Mouse (Mus musculus): ENCODE measurements around the gene Tmem120b.
"Not testable (repeated sequence)": the region's sequence is repeated elsewhere in the genome, so short reads cannot be mapped to it uniquely, and the experiment has no call there.

Tmem120b gene

DNA sequence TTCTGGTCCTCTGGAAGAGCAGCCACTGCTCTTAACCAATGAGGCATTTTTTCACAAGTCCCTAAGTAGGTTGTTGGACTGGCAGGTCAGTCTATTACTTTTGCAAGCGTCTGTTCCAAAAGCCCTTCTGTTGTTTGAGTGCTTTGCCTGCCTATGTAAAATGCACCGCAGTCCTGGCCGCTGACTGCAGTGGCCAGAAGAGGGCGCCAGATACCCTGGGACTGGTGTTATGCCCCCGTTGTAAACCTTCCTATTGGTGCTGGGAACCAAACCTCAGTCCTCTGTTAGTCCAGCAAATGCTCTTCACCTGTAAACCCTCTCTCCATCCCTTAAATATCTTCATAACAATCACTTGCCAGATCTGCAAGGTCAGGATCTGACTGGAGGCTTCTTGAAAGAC lies 16.5 kb upstream of the Tmem120b start:
- DNase-seq (ENCODE audit: low spot score in 2 of 2) = no peak

DNA sequence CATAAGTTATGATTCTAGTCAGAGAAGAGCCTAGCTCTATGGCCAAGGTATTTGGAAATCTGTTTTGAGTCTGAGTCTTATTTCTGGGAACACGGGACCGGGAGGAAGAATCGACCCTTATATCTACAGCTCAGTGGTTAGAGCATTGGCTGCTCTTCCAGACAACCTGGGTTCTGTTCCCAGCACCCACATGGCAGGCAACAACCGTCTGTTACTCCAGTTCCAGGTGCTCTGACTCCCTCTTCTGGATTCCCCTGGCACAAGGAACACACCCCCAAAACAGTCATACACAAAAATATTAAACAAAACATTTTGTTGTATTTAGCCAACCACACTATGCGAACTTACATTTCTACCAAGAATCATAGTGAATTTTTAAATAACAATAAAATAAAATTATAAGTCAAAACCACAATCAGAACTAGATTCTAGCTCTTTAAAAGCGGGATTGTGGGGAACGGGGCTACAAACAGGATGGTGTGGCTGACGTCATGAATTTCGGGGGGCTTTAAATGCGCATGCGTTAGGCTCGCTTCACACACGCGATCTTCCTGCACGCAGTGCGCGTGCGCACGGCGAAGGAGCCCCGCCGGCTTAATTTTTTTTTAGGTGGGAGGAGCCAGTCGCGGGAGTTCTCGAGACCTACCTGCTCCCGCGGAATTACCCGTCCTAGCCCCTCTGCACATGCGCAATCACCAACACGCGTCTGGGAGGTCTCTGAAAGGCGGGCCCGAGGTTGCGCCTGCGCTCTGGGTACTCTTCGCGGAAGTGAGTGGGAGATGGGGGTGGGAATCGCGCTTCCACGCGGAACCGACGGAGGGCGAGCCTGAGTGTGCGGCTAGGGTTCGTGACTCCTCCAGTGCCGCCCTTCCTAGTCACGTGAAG lies 10.6 kb upstream of the Tmem120b start:
- DNase-seq (ENCODE audit: low spot score in 2 of 2) = peak; percentile 98 to 99

DNA sequence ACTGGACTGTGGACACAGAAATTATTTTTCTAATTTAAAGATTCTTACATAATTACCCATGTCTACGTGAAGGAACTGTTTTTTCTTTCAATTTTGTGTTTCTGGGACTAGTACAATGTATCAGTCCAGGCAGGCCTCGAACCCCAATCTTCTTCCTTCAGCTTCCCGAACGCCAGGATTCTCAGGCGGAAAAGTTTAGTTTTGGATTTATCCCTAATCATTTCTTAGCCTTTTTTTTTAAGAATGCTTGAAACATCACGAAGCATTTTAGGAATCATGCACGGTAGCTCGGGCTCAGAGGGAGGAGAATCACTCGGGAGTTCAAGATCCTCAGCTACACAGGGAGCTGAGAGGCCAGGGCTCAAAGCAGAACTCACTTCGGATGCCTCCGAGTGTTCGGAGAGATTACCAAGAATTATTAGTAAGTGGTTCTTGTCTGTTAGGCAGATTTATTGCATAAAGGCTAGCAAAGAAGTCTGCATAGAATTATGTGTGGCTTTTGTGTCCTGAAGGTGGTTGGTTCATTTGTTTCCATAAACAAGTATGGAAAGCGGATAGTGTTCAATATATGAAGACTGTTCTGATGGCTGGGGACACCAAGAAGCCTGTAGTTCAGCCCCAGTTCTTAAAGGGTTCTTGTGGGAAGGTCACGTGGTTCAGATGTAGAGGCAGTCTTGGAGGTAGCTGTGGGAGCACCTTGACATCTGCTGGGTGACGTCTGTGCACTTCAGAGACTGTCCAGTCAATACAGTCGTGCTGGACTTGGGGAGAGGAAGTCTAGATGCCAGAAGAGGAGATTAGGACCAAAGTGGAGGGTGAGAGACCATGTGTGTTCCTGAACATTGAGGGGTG lies 9.7 kb upstream of the Tmem120b start:
- no peak for DNase-seq (ENCODE audit: low spot score in 2 of 2)

DNA sequence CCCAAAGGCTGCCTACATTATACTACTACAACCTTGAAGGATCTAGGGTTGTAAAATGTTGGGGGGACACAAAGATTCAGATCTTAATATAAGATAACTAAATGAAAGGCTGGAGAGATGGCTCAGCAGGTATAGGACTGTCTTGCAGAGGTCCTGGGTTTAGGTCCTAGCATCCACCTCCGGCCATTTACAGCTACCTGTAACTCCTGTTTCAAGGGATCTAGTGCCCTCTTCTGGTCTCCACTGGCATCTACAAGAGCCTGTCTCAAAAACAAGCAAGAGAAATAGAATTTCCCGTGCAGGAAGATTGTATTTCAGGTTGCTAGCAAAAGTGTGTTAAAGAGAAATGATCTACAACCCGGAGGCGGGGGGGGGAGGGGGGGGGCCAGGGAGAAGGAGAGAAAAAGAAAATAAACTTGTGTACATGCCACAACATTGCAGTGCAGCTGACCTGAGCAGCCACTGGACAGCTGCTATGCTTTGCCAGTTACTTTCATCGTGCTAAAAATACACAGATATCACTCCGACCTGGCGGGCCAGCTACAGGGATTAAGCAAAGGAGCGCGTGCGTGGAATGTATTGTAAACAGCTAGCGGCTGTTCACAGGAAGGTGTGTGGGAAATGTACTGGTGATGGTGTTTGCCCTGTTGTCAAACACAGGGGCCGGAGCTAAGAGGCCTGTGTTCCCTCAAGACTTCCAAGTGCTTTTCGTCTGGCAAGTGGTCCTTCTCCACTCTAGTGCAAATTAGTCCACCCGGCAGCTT lies 8.3 kb upstream of the Tmem120b start:
- DNase-seq (ENCODE audit: low spot score in 2 of 2) = no peak

DNA sequence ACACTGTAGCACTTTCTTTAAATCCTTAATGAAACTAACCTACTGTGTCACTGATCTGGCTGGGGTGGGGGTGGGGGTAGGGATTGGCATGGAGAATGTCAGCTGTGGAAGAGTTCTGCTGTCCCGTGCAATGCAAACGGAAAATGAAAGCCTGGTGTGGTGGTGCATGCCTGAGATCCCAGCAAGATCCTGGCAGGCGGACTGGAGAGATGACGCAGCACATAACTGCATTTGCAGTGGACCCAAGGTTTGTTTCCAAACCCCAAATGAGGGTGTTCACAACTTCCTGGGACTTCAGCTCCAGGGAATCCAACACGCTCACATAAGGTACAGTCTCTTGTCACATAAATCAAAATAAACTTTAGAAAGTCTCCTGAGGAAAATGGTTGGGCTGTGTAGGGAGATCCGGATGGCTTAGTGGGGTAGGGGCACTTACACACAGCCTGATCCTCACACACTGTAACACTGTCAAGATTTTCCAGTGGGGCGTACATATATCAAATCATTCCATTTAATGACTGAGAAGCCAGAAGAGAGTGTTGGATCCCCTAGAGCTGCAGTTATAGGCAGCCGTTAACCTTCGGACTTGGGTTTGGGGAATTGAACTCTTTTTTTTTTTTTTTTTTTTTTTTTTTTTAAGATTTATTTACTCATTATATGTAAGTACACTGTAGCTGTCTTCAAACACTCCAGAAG lies 7.4 kb upstream of the Tmem120b start:
- no peak for DNase-seq (ENCODE audit: low spot score in 2 of 2)

DNA sequence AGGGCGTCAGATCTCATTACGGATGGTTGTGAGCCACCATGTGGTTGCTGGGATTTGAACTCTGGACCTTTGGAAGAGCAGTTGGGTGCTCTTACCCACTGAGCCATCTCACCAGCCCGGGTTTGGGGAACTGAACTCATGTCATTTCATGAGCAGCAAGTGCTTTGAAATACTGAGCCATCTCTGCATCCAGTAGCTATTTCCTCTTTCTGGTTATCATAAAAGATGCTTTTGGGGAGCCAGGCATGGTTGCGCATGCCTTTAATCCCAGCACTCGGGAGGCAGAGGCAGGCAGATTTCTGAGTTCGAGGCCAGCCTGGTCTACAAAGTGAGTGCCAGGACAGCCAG lies 6.8 kb upstream of the Tmem120b start:
- DNase-seq (ENCODE audit: low spot score in 2 of 2) = not testable (repeated sequence)

DNA sequence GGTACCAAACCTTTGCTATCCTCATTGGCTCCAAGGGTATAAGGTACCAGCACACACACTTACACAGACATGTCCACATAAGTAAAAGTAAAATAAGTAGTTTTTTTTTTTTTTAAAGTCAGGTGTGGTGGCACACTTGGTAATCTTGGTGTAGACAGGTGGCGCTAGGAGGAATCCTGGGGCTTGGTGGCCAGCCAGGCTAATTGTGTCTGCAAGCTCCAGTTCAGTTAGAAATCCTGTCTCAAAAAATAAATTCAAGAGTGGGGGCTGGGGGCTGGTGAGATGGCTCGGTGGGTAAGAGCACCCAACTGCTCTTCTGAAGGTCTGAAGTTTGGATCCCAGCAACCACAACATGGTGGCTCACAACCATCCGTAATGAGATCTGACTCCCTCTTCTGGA lies 5.1 kb upstream of the Tmem120b start:
- no peak for DNase-seq (ENCODE audit: low spot score in 2 of 2)

DNA sequence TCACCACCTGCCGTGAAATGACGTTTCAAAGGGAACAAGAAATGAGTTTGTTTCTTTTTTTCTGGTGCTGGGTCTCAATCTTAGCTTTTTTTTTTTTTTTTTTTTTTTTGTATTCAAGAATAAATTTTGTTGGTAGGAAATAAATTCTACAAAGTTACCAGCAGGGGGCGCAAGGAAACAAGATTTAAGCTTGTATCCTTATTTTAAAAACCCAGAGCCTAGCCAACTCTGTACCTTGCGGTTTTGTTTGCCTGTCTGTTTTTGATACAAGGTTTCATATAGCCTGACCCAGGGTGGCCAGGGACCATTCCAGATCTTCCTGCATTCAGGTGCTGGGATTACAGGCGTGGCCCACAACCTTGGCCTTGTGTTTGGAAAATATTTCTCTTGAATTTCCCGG lies 4.0 kb upstream of the Tmem120b start:
- no peak for DNase-seq (ENCODE audit: low spot score in 2 of 2)

DNA sequence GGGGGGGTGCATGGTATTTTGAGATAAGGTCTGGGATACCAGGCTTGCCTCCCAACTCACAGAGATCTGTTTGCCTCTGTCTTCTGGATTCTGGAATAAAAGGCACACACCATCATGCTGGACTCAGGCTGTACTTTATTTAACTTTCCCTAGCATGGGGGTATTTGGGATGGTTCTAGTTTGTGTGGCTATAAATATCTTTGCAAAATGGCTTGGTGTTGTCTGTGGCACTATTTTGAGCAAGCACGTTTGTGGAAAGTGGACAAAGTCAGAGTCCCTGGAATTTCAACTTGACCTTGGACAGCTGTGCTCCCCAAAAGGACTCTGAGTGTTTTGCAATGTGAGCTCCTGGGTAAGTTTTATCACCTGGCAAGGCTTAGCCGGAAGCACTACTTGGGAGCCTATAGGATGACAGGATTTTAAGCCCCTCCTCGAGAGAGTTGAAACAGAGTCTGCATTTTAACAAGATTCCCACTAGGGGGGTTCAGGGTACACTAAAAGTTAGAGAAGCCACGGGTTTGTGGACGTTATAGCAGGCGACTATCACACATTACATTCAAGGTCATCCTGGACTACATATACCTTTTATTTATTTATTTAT lies 720 bp upstream of the Tmem120b start:
- no peak for DNase-seq (ENCODE audit: low spot score in 2 of 2)

DNA sequence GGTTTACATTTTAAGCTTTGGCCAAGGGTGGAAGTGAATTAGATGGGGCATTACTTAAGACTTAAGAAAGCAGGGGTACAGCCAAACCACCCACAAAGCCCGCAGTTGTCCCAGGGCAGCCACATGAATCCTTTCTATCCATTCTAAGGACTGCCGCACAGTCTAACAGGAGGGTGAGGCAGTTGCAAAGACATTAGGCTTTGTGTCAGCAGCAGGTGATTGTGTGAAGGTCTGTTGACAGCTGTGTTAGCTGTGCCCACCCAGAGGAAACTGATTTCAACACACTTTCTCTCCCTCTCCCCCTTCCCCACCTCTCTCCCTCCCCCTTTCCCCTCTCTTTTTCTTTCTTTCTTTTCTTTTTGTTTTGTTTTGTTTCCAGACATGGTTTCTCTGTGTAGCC lies 499 bp downstream of the Tmem120b start:
- DNase-seq (ENCODE audit: low spot score in 2 of 2) = no peak

DNA sequence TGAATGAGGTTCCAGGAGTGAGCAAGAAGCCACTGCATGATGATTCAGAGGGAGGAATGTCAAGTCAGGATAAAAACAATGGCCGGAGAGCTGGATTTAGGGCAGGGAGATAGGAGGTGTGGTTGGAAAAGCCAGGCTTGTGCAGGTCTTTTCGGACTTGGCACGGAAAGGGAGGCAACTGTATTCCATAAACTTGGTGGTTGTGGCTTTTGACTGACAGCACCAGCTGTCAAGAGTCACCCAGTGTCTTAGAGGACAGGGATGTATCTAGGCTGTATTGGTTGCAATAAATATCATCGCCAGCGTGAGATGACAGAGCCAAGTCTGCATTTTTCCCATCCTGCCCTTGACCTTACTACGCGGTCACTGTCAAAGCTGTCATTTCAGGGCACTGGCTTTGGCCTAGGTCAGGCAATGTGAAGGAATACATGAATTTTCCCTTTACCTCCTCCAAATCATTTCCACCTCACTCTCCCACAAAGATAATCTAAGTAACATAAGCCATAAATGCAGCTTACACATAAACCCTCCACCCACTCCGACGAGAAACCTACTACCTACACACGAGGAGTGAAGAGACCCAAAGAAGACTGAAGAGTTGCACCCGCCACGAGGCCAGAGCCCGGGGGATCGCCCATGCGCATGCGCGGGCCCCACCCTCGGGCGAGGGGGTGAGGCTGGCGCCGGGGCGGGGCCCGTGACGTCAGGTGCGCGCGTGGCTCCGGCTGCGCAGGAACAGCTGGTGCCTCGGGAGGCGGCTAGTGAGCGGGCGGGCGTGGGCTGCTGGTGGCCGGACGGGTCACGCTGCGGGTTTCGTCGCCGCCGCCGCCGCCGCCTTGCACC lies 7.6 kb downstream of the Tmem120b start:
- DNase-seq (ENCODE audit: low spot score in 2 of 2) = peak; percentile 92 to 94

DNA sequence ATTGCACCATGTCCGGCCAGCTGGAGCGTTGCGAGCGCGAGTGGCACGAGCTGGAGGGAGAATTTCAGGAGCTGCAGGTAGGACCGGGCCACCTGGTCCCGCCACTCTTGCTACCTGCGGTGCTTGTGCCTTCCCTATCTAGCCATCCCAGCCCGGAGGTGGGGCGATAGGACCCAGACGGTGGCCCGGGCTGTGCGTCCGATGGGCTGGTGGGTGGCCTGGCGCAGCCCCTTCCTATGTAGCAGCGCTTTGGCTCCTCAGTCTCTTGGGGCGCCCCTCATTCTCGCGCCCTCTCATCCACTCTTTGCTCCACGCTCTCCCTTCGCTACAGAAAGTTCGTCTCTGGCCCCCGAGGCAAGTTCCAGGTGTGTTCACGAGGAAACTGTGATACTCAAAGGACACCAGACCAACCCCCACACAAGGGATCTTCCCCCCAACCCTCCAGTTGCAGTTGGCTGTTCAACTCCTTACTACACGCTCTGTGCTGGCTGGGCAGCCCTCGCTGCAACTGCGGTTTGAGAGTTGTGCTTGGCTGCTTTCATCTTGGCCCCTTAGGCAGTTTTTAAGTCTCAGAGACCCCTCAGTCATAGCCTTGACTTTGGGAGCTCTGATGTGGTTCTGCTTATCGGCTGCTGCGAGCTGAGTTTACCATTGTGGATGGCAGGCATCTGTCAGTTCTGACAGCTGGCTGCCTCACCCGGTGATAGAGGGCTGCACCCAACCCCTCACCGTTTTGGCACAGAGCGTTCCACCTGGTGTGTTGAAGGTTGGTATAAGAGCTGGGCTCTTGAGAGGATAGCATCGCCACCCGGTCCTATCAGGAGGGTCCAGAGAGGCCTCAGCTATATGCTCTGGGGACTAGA lies 8.4 kb downstream of the Tmem120b start:
- DNase-seq (ENCODE audit: low spot score in 2 of 2) = no peak

DNA sequence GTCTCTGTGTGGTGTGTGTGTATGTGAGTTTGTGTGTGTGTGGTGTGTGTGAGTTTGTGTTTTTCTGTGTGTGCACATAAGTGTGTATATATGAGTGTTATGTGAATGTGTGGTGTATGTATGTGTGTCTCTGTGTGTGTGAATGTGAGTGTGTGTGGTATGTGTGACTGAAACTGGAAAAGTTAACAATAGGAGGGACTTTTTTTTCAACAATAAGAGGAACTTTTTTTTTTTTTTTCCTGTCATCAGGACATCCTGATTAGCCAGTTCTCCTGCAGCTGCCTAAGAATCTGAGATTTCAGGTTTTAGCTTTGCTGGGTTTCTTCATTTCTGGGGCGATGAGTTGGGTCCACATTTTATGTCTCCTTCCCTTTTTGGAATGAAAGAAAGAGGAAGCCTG lies 11.4 kb downstream of the Tmem120b start:
- DNase-seq (ENCODE audit: low spot score in 2 of 2) = no peak

DNA sequence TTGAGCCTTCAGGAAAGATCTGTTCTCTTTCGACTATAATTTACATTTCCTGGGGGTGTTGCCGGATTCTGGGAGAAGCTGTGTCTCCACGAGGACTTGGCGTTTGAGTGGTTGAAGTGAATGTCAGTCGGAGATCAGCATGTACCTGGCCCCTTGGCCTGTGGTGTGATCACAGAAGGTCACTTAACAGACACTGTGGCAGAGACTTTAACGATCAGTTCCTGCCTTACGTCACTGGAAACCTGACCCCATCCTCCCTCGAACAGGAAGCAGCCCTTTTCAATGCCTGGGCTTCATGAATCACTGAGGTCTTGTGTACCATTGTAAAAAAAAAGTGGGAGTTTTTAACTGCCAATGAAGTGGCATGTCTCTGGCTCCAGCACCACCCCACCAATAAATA lies 11.8 kb downstream of the Tmem120b start:
- DNase-seq (ENCODE audit: low spot score in 2 of 2) = no peak

DNA sequence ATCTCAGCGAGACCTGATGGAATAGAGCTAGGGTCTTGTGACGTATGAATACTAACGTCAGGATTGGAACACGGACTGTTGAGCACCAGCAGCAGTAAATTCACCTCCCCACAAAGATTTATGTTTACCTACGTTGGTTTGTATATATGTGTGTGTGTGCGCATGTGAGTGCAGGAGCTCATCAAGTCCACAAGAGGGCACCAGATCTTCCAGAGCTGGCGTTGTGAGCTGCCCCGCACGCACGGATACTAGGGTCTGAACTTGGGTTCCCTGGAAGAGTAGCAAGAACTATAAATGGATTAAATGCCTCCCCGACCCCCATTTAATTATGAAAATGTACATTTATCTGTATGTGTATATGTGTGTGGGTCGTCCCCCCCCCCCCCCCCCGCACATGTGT lies 12.3 kb downstream of the Tmem120b start:
- DNase-seq (ENCODE audit: low spot score in 2 of 2) = no peak

DNA sequence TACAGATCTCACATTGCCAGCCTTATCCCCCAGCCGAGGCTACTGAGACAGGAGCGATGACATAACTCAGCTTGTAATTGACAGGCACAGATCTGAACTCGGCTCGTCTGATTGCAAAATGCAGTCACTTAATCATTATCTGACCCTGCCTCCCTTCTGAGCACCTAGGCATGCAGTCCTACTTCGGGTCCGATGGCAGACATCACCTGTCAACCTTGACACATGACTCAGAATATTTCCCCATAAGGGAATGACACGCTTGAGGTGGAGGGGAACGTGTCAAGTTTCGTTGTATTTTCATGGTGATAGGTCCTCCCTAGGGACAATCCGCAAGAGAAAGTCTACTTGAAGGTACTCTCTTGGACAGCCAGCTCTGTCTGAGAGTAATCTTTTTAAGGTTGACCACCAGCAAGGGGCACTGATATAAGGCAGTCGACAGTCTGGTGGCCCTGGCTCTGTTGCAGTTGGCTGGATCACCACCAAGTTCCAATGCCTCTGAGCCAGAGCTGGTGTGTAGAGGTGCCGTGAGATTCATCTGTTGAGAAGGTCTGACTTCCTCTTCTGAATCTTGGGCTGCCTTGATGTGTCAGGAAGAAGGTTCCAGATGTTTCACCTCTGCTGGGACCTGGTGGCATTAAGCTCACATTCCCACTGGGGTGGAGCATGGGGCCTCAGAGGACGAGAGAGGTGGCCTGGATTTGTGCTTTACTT lies 15.3 kb downstream of the Tmem120b start:
- no peak for DNase-seq (ENCODE audit: low spot score in 2 of 2)

DNA sequence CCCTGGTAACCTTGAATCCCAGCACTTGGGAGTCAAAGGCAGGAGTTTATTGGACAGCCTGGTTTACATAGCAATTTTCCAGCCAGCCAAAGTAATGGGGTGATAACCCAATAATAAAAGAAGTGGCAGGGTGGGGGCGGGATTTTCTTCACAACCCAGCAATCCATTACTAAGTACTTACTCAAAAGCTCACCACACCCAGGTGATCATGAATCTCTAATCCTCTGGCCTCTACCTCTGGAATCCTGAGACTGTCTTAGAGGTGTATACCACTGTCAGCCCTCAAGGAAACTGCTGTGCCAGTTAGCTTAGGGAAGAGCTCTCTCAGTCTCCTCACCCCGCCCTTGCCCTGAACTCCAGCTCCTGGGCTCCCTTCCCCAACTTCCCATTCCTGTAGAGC lies 18.3 kb downstream of the Tmem120b start:
- DNase-seq (ENCODE audit: low spot score in 2 of 2) = no peak

DNA sequence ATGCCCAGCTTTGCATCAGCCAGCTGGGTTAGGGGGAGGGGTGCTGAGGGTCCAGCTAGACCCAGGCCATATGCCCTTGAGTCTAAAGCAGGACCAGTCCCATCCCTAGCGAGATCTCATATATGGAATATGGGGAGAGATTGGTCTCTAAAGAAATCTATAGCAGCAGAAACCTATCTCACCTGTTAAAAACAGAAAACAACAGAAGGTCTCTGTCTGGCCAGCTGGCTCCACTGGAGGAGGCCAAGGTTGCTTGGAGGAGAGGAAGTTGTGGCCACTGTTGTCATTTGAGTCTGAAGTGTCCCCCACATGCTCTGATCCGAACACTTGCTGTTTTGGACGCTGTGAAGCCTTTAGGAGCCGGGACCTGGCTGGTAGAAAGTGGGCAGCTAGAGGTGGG lies 20.6 kb downstream of the Tmem120b start:
- no peak for DNase-seq (ENCODE audit: low spot score in 2 of 2)
